Mouse (Mus musculus): ENCODE results near the gene Bicra.

The Bicra gene

DNA sequence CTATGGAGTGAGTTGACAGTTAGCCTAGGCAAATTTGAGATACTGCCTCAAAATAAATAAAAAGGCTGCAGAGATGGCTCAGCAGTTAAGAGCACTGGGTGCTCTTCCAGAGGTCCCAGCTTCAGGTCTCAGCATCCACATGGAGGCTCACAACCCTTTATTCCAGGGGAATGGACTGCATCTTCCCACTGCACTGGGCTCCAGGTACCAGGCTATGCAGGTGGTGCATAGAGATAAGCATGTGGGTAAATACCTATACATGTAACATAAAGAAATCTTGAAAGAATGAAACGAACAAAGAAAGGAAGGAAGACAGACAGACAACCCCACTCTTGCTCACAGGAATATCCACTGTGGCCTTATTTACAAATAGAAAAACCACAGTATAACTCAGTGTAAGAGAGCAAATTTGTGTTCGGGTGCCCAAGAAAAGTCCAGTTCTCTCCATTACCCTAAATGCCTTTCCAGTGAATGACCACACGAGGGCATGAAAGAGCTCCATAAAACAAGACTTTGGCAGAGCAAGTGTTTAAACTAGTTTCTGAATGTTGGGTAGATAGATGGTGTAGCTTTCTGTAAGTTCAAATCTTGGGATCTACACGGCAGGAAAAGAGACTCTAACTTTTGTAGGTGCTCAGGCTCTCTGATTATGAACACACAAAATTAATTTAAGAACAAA, 64.9 kb downstream of the Bicra start:
- peak; percentile 80 for DNase-seq (ENCODE audit: low read depth, low spot score)

DNA sequence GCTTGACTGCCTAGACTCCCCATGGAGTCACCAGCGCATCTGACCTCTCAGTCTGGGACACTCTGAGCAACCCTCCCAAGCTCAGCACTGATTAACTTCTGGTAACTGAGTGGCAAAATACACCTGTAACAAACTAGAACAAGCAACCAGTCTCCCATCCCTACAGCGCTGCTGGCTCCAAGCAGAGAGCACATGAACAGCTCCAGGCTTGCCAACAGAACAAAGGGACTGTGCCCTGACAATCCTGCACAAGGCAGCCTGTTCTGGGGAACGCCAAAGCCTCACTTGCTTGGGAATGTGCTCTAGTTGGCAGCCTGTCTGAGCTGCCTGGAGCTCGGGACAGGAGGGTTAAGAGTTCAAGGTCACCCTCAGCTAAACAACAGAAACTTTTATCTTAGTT, 66.2 kb downstream of the Bicra start:
- no peak for DNase-seq (ENCODE audit: low read depth, low spot score)
- H3K36me3 ChIP-seq (ENCODE audit: control insufficient read depth, insufficient read depth, low read length, poor library complexity, severe bottlenecking) = peaks cover 10% of the 10 kb centered on the region
- H3K27me3 ChIP-seq (ENCODE audit: control insufficient read depth, insufficient read depth, low read length, poor library complexity, severe bottlenecking) = no peaks in the 10 kb centered on the region

More for the DNA sequence above, 64.9 kb downstream of the Bicra start:
- H3K27me3 ChIP-seq (ENCODE audit: control insufficient read depth, insufficient read depth, low read length, poor library complexity, severe bottlenecking) = no peaks in the 10 kb centered on the region
- peaks cover 16% of the 10 kb centered on the region for H3K36me3 ChIP-seq (ENCODE audit: control insufficient read depth, insufficient read depth, low read length, poor library complexity, severe bottlenecking)

DNA sequence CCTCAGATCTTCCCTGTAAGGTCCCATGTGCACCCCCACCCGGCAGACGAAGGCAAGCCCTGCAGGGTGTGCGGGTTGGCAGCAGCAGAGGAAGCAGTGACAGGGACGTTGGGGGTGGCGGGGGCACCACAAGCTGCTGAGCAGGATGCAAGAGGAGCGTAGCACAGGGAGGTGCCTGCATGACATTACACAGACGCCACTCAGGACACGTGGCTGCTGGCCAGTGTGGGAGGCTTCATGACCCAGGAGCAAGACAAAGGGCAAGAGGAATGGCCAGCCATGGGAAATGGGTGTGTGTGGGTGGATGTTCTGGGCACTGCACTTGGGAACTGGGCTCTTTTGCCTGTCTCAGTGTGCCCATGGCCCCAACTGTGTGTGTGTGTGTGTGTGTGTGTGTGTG, 67.5 kb downstream of the Bicra start:
- Histone ChIP-seq H3K36me3 (ENCODE audit: control insufficient read depth, insufficient read depth, low read length, poor library complexity, severe bottlenecking) (peaks cover 14% of the 10 kb centered on the region), H3K27me3 (ENCODE audit: control insufficient read depth, insufficient read depth, low read length, poor library complexity, severe bottlenecking) (no peaks in the 10 kb centered on the region)
- DNase-seq (ENCODE audit: low read depth, low spot score) = no peak

DNA sequence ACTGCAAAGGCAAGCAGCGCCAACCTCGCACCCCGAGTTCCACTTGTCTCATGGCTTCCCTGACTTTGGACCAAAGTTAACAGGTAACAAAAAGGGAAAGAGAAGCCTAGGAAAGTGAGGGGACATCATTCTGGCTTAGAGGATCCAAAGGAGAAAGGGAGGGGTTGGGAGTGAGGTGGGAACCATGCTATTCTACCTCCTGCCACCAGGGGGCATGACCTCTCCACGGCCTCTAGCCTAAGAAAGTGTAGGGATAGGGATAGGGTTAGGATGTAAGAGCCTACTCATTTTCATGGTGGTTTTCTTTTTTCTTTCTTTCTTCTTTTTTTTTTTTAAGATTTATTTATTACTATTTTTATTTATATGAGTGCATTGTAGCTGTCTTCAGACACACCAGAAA, 71.8 kb downstream of the Bicra start:
- no peaks in the 10 kb centered on the region for H3K27me3 ChIP-seq (ENCODE audit: control insufficient read depth, insufficient read depth, low read length, poor library complexity, severe bottlenecking)
- peaks cover 26% of the 10 kb centered on the region for H3K36me3 ChIP-seq (ENCODE audit: control insufficient read depth, insufficient read depth, low read length, poor library complexity, severe bottlenecking)
- DNase-seq (ENCODE audit: low read depth, low spot score) = peak; percentile 62

DNA sequence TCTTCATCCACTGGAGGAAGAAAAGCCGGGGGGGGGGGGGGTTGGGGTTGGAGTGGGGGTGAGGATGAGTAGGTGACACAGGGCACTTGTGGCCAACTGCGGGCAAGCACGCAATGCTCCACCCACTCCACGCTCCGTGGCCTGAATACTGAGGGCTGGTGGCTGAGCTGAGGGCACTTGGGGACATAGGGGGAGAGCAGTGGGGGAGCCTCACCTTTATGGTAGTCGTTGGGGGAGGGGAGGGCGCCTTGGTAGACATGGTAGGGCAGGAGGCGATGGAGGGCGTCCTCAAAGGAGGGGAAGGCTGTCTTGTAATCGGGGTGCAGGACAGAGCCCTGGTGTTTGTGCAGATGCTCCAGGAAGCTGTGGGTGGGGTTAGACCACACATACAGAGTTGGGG, 72.3 kb downstream of the Bicra start:
- no peaks in the 10 kb centered on the region for H3K27me3 ChIP-seq (ENCODE audit: control insufficient read depth, insufficient read depth, low read length, poor library complexity, severe bottlenecking)
- peaks cover 26% of the 10 kb centered on the region for H3K36me3 ChIP-seq (ENCODE audit: control insufficient read depth, insufficient read depth, low read length, poor library complexity, severe bottlenecking)
- no peak for DNase-seq (ENCODE audit: low read depth, low spot score)

DNA sequence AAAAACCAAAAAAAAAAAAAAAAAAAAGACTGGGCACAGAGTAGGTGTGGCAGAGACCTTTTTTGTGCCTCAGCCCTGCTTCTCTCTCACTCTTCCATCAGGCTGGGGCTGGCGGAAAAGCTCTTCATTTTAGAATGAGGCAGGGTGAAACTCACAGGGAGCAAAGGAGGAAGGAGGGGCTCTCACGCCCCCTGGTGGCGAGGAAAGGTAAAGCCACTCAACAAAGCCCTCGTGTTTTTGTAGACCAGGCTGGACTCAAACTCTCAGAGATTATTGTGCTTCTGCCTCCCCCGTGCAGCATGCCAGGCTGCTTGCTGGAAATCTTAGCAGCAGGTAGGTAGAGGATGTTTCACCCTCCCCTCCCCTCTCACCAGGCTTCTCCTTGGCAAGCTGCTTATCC, 73.0 kb downstream of the Bicra start:
- DNase-seq (ENCODE audit: low read depth, low spot score) = peak; percentile 83
- H3K27me3 ChIP-seq (ENCODE audit: control insufficient read depth, insufficient read depth, low read length, poor library complexity, severe bottlenecking) = no peaks in the 10 kb centered on the region

DNA sequence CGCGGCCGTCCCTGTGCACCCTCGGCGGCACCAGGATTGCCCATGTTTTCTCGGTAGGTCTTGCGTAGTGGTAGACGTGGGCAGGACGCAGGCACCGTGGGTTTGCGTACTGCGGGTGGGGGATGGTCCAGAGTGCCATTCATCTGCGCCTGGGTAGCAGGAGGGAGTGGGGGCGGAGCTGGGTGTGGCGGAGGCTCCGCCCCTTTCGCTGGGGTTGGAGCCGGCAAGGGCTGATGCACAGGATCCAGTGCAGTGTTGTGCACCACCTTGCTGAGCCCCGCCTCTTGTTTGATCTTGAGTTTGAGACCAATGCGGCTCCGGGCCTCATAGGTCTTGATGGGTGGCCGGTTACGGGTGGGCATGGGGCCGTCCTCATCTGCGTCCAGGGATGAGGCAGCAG, 75.5 kb downstream of the Bicra start:
- H3K27me3 ChIP-seq (ENCODE audit: control insufficient read depth, insufficient read depth, low read length, poor library complexity, severe bottlenecking) = no peaks in the 10 kb centered on the region
- DNase-seq (ENCODE audit: low read depth, low spot score) = no peak
- H3K36me3 ChIP-seq (ENCODE audit: control insufficient read depth, insufficient read depth, low read length, poor library complexity, severe bottlenecking) = peaks cover 16% of the 10 kb centered on the region

More for the DNA sequence above, 73.0 kb downstream of the Bicra start:
- H3K36me3 ChIP-seq (ENCODE audit: control insufficient read depth, insufficient read depth, low read length, poor library complexity, severe bottlenecking) = peaks cover 24% of the 10 kb centered on the region

DNA sequence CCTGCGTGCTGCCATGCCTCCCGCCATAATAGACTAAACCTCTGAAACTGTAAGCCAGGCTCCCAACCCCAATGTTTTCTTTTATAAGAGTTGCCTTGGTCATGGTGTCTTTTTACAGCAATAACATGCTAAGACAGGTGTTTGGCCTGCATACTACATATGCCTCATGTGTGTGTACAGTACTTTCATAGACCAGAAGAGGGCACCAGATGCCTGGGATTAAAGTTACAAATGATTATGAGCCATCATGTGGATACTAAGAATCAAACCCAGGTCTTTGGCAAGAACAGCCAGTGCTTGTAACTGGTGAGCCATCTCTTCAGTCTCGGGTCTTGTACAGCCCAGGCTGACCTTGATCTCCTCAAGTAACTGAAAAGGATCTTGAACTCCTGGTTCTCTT, 78.0 kb downstream of the Bicra start:
- Histone ChIP-seq H3K27me3 (ENCODE audit: control insufficient read depth, insufficient read depth, low read length, poor library complexity, severe bottlenecking) (no peaks in the 10 kb centered on the region), H3K36me3 (ENCODE audit: control insufficient read depth, insufficient read depth, low read length, poor library complexity, severe bottlenecking) (peaks cover 10% of the 10 kb centered on the region)
- DNase-seq (ENCODE audit: low read depth, low spot score) = peak; percentile 41

DNA sequence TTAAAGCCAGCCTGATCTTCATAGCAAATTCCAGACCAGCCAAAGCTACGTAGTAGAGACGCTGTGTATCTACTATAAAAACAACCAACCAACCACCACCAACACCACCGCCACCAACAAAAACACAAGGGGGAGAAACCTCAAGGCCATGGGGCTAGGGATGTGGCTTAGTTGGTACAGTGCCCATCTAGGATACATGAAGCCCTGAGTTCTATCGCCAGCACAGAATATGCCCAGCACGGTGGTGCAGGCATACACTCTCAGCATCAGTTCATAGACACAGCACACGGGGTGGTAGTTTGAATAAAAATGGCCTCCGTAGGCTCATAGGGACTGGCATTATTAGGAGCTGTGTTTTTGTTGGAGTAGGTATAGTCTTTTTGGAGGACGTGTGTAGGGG, 79.4 kb downstream of the Bicra start:
- H3K36me3 ChIP-seq (ENCODE audit: control insufficient read depth, insufficient read depth, low read length, poor library complexity, severe bottlenecking) = peaks cover 5% of the 10 kb centered on the region; the same call in 1 of the 2 replicates
- no peak for DNase-seq (ENCODE audit: low read depth, low spot score)
- no peaks in the 10 kb centered on the region for H3K27me3 ChIP-seq (ENCODE audit: control insufficient read depth, insufficient read depth, low read length, poor library complexity, severe bottlenecking)

DNA sequence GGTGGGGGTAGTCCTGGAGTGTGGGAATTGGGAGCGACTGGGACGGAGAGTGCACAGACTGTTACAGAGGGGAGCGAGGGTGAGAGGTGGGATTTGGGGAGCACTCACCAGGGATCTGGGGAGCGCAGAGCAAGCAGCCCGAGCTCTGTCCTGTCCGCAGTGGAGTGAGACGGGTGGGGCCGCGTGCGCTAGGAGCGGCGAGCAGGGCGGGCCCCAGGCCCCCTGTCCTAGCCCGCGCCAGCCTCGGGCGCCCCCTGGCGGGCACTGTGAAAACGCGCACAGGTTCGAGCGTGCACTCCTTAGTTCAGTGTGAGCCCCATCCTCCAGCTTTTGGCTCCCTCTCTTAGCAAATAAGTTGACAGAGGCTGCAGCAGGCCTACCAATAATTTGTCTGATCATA, 80.4 kb downstream of the Bicra start, which contains the start of gene Ehd2:
Ehd2 (minus strand) TSS at position 256 of the 400 bp plus-strand sequence.
- peak; percentile 79 for DNase-seq (ENCODE audit: low read depth, low spot score)
- H3K36me3 ChIP-seq (ENCODE audit: control insufficient read depth, insufficient read depth, low read length, poor library complexity, severe bottlenecking) = peaks cover 2% of the 10 kb centered on the region; the same call in 1 of the 2 replicates
- no peaks in the 10 kb centered on the region for H3K27me3 ChIP-seq (ENCODE audit: control insufficient read depth, insufficient read depth, low read length, poor library complexity, severe bottlenecking)

DNA sequence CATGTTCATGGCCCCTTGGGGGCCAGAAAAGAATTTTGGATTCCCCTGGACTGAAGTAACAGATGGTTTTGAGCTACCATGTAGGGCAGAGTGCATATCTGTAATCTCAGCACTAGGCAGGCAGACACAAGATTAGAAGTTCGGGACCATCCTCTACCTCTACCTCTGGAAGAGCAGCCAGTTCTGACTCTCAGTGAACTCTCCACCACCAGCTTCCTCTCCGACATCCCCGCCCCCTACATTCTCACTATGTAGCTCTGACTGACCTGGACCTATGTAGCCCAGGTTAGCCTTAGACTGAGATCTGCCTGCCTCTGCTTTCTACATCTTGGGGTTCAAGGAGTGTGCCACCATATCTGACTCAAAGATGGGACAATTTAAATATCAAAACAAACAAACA, 81.2 kb downstream of the Bicra start:
- no peaks in the 10 kb centered on the region for H3K36me3 ChIP-seq (ENCODE audit: control insufficient read depth, insufficient read depth, low read length, poor library complexity, severe bottlenecking)
- no peak for DNase-seq (ENCODE audit: low read depth, low spot score)
- H3K27me3 ChIP-seq (ENCODE audit: control insufficient read depth, insufficient read depth, low read length, poor library complexity, severe bottlenecking) = no peaks in the 10 kb centered on the region

DNA sequence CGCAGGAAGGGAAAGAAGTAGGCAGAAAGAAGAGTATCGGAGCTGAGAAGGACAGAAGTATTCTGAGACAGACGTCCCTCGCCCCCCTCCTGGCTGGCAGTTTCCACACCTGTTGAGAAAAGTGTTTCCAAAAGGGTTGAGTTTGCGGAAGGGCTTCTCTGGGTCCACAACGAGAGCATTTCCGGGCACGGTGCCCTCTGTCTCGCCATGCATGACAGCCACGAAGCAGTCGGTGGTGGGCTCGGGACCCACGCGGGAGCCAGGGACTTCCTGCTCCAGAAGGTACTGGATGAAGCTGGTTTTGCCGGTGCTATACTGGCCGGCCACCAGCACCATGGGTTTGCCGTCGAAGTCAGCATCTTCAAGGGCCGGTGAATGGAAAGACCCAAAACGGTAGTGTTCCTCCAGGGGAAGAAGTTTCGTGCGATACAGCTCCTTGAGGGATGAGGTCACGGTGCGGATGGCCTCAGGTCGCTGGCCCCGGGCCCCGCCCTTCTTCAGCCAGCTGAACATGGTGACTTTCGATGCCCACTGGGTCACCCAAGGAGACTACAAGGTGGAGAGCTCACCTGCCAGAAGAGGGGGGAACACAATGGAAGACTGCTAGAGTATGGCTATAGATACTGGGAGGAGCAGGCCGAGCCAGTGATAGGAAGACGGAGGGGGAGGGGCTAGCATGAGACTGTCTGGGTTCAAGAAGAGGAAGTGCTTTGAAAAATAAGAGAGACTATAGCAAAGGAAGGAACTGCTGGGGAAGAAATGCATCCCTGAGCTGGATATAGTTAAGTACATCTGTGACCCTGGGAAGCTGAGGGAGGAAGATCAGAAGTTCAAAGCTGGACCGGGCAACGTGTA, 83.7 kb downstream of the Bicra start:
- peak; percentile 61 for DNase-seq (ENCODE audit: low read depth, low spot score)
- Histone ChIP-seq H3K36me3 (ENCODE audit: control insufficient read depth, insufficient read depth, low read length, poor library complexity, severe bottlenecking) (no peaks in the 10 kb centered on the region), H3K27me3 (ENCODE audit: control insufficient read depth, insufficient read depth, low read length, poor library complexity, severe bottlenecking) (no peaks in the 10 kb centered on the region)

DNA sequence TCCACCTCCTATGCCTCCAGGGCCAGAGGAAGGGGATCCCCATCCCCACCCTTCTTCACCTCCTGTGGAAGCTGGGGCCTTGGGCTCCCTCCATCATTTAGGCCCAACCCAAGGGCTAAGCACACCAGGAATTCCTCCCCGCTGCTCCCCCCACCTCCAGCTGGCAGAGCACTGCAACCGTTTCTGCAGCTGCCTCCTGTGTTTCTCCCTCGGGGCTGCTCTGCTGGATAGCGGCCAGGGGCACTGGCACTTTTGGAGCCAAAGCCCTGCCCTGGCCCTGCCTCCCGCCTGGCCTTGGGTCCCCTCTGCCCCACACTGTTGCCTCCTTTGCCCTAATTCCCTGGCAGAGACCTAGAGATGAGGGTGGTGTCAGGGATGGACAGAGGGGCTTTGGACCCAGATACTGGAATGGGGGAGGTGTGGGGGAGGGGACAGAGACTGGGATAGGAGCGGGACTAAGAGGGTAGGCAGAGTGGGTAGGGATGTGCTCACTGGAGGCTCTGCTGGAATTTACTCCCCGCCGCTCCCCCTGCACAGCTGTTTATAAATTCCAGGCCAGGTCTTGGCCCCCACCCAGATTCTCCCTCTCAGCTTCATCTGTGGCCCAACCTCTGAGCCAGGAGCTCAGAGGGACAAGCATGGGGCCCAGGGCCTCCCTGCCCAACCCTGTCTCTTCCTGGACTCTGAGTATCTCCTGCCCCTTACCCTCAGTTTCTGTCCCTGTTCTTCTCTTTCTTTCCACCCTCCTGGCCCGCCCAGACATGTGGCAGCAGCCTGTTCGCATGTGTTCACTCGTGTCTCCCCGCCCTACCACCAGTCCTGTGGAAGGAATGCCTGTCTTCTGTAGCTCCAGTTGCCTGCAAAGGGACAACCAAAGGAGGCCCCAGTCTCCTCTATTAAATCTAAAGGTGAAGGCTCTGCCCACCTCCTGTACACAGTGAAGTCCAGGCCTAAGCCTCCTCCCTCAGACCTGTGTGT, 85.1 kb downstream of the Bicra start:
- H3K36me3 ChIP-seq (ENCODE audit: control insufficient read depth, insufficient read depth, low read length, poor library complexity, severe bottlenecking) = no peaks in the 10 kb centered on the region
- DNase-seq (ENCODE audit: low read depth, low spot score) = no peak
- no peaks in the 10 kb centered on the region for H3K27me3 ChIP-seq (ENCODE audit: control insufficient read depth, insufficient read depth, low read length, poor library complexity, severe bottlenecking)

DNA sequence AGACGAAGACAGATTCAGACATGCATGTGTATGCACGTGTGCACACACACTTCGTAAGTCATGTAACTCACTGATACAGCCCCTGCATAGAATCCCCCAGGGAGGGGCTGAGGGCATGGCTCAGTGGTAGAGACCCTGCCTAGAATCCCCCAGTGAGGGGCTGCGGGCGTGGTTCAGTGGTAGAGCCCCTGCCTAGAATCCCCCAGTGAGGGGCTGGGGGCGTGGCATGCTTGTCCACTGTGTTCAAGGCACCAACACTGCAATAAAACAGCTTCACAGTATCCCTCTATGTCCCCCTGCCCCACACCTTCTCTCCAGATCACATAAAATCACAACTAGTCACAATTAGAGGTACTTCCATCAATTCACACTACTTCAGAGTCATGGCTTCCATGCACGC, 85.9 kb downstream of the Bicra start:
- H3K27me3 ChIP-seq (ENCODE audit: control insufficient read depth, insufficient read depth, low read length, poor library complexity, severe bottlenecking) = no peaks in the 10 kb centered on the region
- peaks cover 1% of the 10 kb centered on the region for H3K36me3 ChIP-seq (ENCODE audit: control insufficient read depth, insufficient read depth, low read length, poor library complexity, severe bottlenecking)
- DNase-seq (ENCODE audit: low read depth, low spot score) = no peak

Data from splenic B cell, adult 2 months (primary cell).